Mouse (Mus musculus) bone marrow macrophage, adult 2 months (primary cell): Measurements from ENCODE around the gene Car7.

Source experiments
- CTCF ChIP-seq: IDR thresholded peaks from 2 replicates; pipeline ENCODE4 v1.5.1; 2012; ENCODE audit warnings: low read depth, mild to moderate bottlenecking, low read length, moderate library complexity
- POLR2A ChIP-seq: IDR thresholded peaks from 2 replicates; pipeline ENCODE4 v1.6.1; 2012; ENCODE audit warnings: mild to moderate bottlenecking, low read depth, low read length, borderline replicate concordance

GRCm38 (mm10) chr8:104555191-104555590 lies 20.7 kb downstream of the Car7 start:
- no peak for TF ChIP-seq CTCF
- TF ChIP-seq POLR2A = no peak
